Mouse (Mus musculus) Patski (cell line): Measurements from ENCODE around the gene Gnat2. TPM values are rescaled to one million over a fixed set of nuclear protein-coding genes. Genes with fewer than 3 reads are reported as not detected.
A peak's percentile ranks its signal among the peaks of the same experiment; 100 is the strongest.

ENCODE experiments used
- ATAC-seq: fragments of 100-300 bp; one replicate; pipeline ENCODE4 v1.8.0; 2021
- CTCF ChIA-PET: fragments of 350-600 bp; sonication (Branson Sonifier 250); formaldehyde crosslinking; loops from one replicate; lab custom pipeline; 2022; ENCODE audit warnings: inconsistent platforms; lab: Charles Lee
- POLR2A ChIA-PET: fragments of 350-600 bp; sonication (Branson Sonifier 250); formaldehyde crosslinking; loops from one replicate; lab custom pipeline; 2022; ENCODE audit warnings: antibody characterized with exemption, inconsistent platforms; lab: Charles Lee
- DNase-seq: peaks from one replicate; pipeline ENCODE4 v3.0.0-alpha.2; 2011; ENCODE audit warnings: low read depth, low spot score
- H3K27me3 ChIP-seq: fragments of 371-371 bp; one replicate; pipeline ENCODE4 v1.5.1; 2021
- CTCF ChIP-seq: fragments of 100-300 bp; IDR thresholded peaks from one replicate; pipeline ENCODE4 v1.5.1; 2021
- in situ Hi-C: fragments of 300-500 bp; cut with MboI; formaldehyde crosslinking; loops from 3 replicates; pipeline ENCODE4 v1.11.1; 2018; ENCODE audit warnings: low pct_unique_long_range_greater_than_20kb, mixed read lengths
- polyA plus RNA-seq: library from polyadenylated mRNA; unstranded; gene quantifications from one replicate; pipeline ENCODE4 v1.2.3, GENCODE M21; 2021

Gnat2 gene
- polyA plus RNA-seq, 1 experiment from 2014 or later, result 2.7 TPM

- H3K27me3 ChIP-seq, result no peaks in the 10 kb centered on the region
- DNase-seq, result peak; percentile 80
- no peak for TF ChIP-seq CTCF
- peak; percentile 97 for ATAC-seq
- ChIA-PET POLR2A (interaction anchor here (1.0 to 3.1 kb wide), 8 partner anchors 10 to 64 kb away, joined by 4 to 21 read pairs (median 7); partner anchors contain the start of genes Ampd2, Cyb561d1 and Gnat2), CTCF (interaction anchor here (1.0 to 6.0 kb wide), 13 partner anchors 9 to 277 kb away, joined by 3 to 45 read pairs (median 6); partner anchors contain the start of gene Gpr61)
- in situ Hi-C loops, result loop anchor here (5.0 to 10.0 kb wide), 4 partner anchors 63 to 441 kb away; no protein-coding TSS in a partner anchor
Observed at GRCm38 (mm10) chr3:108145534-108146445, 53.2 kb downstream of the Gnat2 start, which contains the start of gene Gnai3. Gene Gnai3 (minus strand): TSS chr3:108146146.

GRCm38 (mm10) chr3:108146671-108147070 is 54.1 kb downstream of the Gnat2 start:
- in situ Hi-C loops, result loop anchor here (5.0 to 10.0 kb wide), 4 partner anchors 64 to 442 kb away; no protein-coding TSS in a partner anchor
- no peak for TF ChIP-seq CTCF
- no peak for ATAC-seq
- H3K27me3 ChIP-seq, result no peaks in the 10 kb centered on the region
- no peak for DNase-seq
- ChIA-PET POLR2A (interaction anchor here (0.8 to 3.1 kb wide), 7 partner anchors 17 to 78 kb away, joined by 3 to 21 read pairs (median 7); partner anchors contain the start of genes Ampd2 and Cyb561d1), CTCF (interaction anchor here (1.0 to 6.0 kb wide), 17 partner anchors 8 to 280 kb away, joined by 3 to 45 read pairs (median 5); partner anchors contain the start of gene Gpr61)

- no peak for TF ChIP-seq CTCF
- DNase-seq (peak; percentile 69), ATAC-seq (no peak)
- in situ Hi-C loops, result loop anchor here (5.0 to 10.0 kb wide), 4 partner anchors 65 to 443 kb away; no protein-coding TSS in a partner anchor
- ChIA-PET POLR2A (interaction anchor here (0.6 to 1.5 kb wide), 6 partner anchors 12 to 580 kb away, joined by 3 to 10 read pairs (median 4); no protein-coding TSS in a partner anchor), CTCF (interaction anchor here (0.6 to 10.1 kb wide), 51 partner anchors 7 to 284 kb away, joined by 3 to 72 read pairs (median 4); partner anchors contain the start of genes Cyb561d1 and Gpr61)
- no peaks in the 10 kb centered on the region for H3K27me3 ChIP-seq
Observed at GRCm38 (mm10) chr3:108147386-108148235, 55.0 kb downstream of the Gnat2 start.

Other genes starting within 250 kb of the Gnat2 start
- gene Eps8l3, start 215.6 kb upstream of the Gnat2 start, polyA plus RNA-seq, result not detected
- gene Gstm5, start 197.0 kb upstream of the Gnat2 start, polyA plus RNA-seq, result 150 TPM
- gene Gstm7, start 161.0 kb upstream of the Gnat2 start, polyA plus RNA-seq, result 13.3 TPM
- 0.15 TPM for gene Gstm6, start 149.0 kb upstream of the Gnat2 start, polyA plus RNA-seq
- gene Gstm3, start 123.5 kb upstream of the Gnat2 start, polyA plus RNA-seq, result not detected
- 11.7 TPM for gene Gstm2, start 106.3 kb upstream of the Gnat2 start, polyA plus RNA-seq
- gene Gstm1, start 74.8 kb upstream of the Gnat2 start, polyA plus RNA-seq, result 145 TPM
- gene Gstm4, start 47.9 kb upstream of the Gnat2 start, polyA plus RNA-seq, result 17.1 TPM
- 78.2 TPM for gene Ampd2, start 6.1 kb upstream of the Gnat2 start, polyA plus RNA-seq
- 136 TPM for gene Gnai3, start 53.4 kb downstream of the Gnat2 start, polyA plus RNA-seq
- 0.04 TPM for gene Gpr61, start 62.1 kb downstream of the Gnat2 start, polyA plus RNA-seq
- 16.6 TPM for gene Amigo1, start 93.5 kb downstream of the Gnat2 start, polyA plus RNA-seq
- gene Cyb561d1, start 108.4 kb downstream of the Gnat2 start, polyA plus RNA-seq, result 9.2 TPM
- gene Atxn7l2, start 118.1 kb downstream of the Gnat2 start, polyA plus RNA-seq, result 17.4 TPM
- not detected for gene Sypl2, start 133.9 kb downstream of the Gnat2 start, polyA plus RNA-seq
- gene Psma5, start 164.1 kb downstream of the Gnat2 start, polyA plus RNA-seq, result 239 TPM
- gene Sort1, start 191.3 kb downstream of the Gnat2 start, polyA plus RNA-seq, result 125 TPM